Mouse (Mus musculus) 3T3-L1 (cell line): ENCODE measurements around the gene Rnf220.

Experiments used
- DNase-seq: peaks from one replicate; pipeline ENCODE4 v3.0.0-alpha.2; 2015; ENCODE audit warnings: low read depth, low spot score

Rnf220 gene

GRCm38 (mm10) chr4:117380558-117380935, 116.3 kb downstream of the Rnf220 start:
- no peak for DNase-seq

- no peak for DNase-seq
Observed at GRCm38 (mm10) chr4:117379803-117380557, 116.9 kb downstream of the Rnf220 start.

- no peak for DNase-seq
Observed at GRCm38 (mm10) chr4:117374078-117374540, 122.7 kb downstream of the Rnf220 start.

- DNase-seq: no peak
Observed at GRCm38 (mm10) chr4:117373324-117374077, 123.4 kb downstream of the Rnf220 start.

GRCm38 (mm10) chr4:117371896-117372295, 125.0 kb downstream of the Rnf220 start:
- DNase-seq: no peak

- DNase-seq: no peak
Observed at GRCm38 (mm10) chr4:117370354-117370753, 126.5 kb downstream of the Rnf220 start.

- DNase-seq: no peak
Observed at GRCm38 (mm10) chr4:117369571-117369970, 127.3 kb downstream of the Rnf220 start.

GRCm38 (mm10) chr4:117367365-117367764, 129.5 kb downstream of the Rnf220 start:
- DNase-seq: no peak

GRCm38 (mm10) chr4:117362085-117362484, 134.8 kb downstream of the Rnf220 start:
- no peak for DNase-seq

GRCm38 (mm10) chr4:117361558-117361873, 135.3 kb downstream of the Rnf220 start:
- no peak for DNase-seq

GRCm38 (mm10) chr4:117360713-117361557, 135.9 kb downstream of the Rnf220 start:
- no peak for DNase-seq

GRCm38 (mm10) chr4:117359803-117360382, 137.0 kb downstream of the Rnf220 start:
- DNase-seq: no peak

- peak; percentile 8 for DNase-seq
Observed at GRCm38 (mm10) chr4:117357917-117358316, 138.9 kb downstream of the Rnf220 start.

GRCm38 (mm10) chr4:117357104-117357503, 139.7 kb downstream of the Rnf220 start:
- no peak for DNase-seq

- no peak for DNase-seq
Observed at GRCm38 (mm10) chr4:117356223-117356622, 140.6 kb downstream of the Rnf220 start.

- DNase-seq: no peak
Observed at GRCm38 (mm10) chr4:117354651-117355050, 142.2 kb downstream of the Rnf220 start.

GRCm38 (mm10) chr4:117352957-117353356, 143.9 kb downstream of the Rnf220 start:
- DNase-seq: no peak

- no peak for DNase-seq
Observed at GRCm38 (mm10) chr4:117352071-117352470, 144.8 kb downstream of the Rnf220 start.

GRCm38 (mm10) chr4:117350139-117350693, 146.6 kb downstream of the Rnf220 start:
- DNase-seq: no peak

GRCm38 (mm10) chr4:117349327-117349726, 147.5 kb downstream of the Rnf220 start:
- DNase-seq: no peak

- peak; percentile 56 for DNase-seq
Observed at GRCm38 (mm10) chr4:117346025-117346424, 150.8 kb downstream of the Rnf220 start.
